Mouse (Mus musculus) lung, adult 2 months (tissue): ENCODE measurements around the gene Ficd.

Experiments
- CTCF ChIP-seq: fragments of 200-500 bp; IDR thresholded peaks from 2 replicates; pipeline ENCODE4 v1.5.1; 2011; ENCODE audit warnings: mild to moderate bottlenecking, low read length, control low read depth; ENCODE audit not compliant: insufficient read depth
- POLR2A ChIP-seq: fragments of 200-500 bp; IDR thresholded peaks from 2 replicates; pipeline ENCODE4 v1.6.1; 2011; ENCODE audit warnings: low read depth, mild to moderate bottlenecking, control low read depth, low read length, borderline replicate concordance; ENCODE audit errors: extremely low read depth

GRCm38 (mm10) chr5:113786985-113787384 lies 51.4 kb downstream of the Ficd start:
- TF ChIP-seq CTCF (no peak), POLR2A (no peak)
